Mouse (Mus musculus): ENCODE data around the gene Cacnb4.

- TF ChIP-seq CTCF (IDR thresholded peaks at IDR 0.05; ENCODE audit: insufficient read depth, low read depth, low read length) (no peak), POLR2A (IDR thresholded peaks at IDR 0.05; ENCODE audit: insufficient read depth, low read depth, low read length) (no peak)
Measured at GRCm38 (mm10) chr2:52639530-52639875, 37.1 kb downstream of the Cacnb4 start.

All from olfactory bulb, adult 2 months (tissue).